Mouse (Mus musculus) CH12.LX (cell line): Measurements from ENCODE around the gene Bcor. TPM values are rescaled to one million over a fixed set of nuclear protein-coding genes. Genes with fewer than 3 reads are reported as not detected.
A peak's percentile ranks its signal among the peaks of the same experiment; 100 is the strongest.

Experiments
- DNase-seq: peaks from one replicate; pipeline ENCODE4 v3.0.0-alpha.2; 2013; ENCODE audit errors: extremely low read depth
- H3K27ac ChIP-seq: 2 replicates; pipeline ENCODE4 v1.5.1; 2012; ENCODE audit warnings: low read depth, mild to moderate bottlenecking, control low read depth, moderate library complexity; ENCODE audit not compliant: insufficient read depth
- H3K27me3 ChIP-seq: replicated peaks from 2 replicates; pipeline ENCODE3; 2012; ENCODE audit warnings: inconsistent platforms
- H3K36me3 ChIP-seq, 2 experiments: replicated peaks in 1 of 2; 2 replicates each; pipeline versions ENCODE3 to v1.6.1; 2012; ENCODE audit warnings: inconsistent platforms in 1 of 2, low read length in 1 of 2, mild to moderate bottlenecking in 1 of 2, mixed read lengths in 1 of 2, moderate library complexity in 1 of 2; ENCODE audit not compliant: control insufficient read depth in 1 of 2, insufficient read depth in 1 of 2
- H3K4me1 ChIP-seq, 2 experiments: 2 replicates each; pipeline ENCODE4 v1.6.1; 2012; ENCODE audit warnings: inconsistent platforms in 1 of 2, moderate library complexity in 1 of 2; ENCODE audit not compliant: insufficient read depth in 2 of 2, control insufficient read depth in 1 of 2
- H3K4me2 ChIP-seq: 2 replicates; pipeline ENCODE4 v1.6.1; 2012; ENCODE audit warnings: low read depth, mild to moderate bottlenecking, control low read depth; ENCODE audit not compliant: poor library complexity, insufficient read depth, severe bottlenecking
- H3K4me3 ChIP-seq, 3 experiments: fragments of 150-350 bp in 1 of 3; sonication (generic) in 1 of 3; replicated peaks in 1 of 3; 2 replicates each; pipeline versions ENCODE3 to v1.5.1; 2011 to 2012; ENCODE audit warnings: low read depth in 2 of 3, low read length in 2 of 3, mild to moderate bottlenecking in 2 of 3, moderate library complexity in 2 of 3, control low read depth in 1 of 3, improper control_type of control experiment in 1 of 3, inconsistent platforms in 1 of 3, mixed read lengths in 1 of 3; ENCODE audit not compliant: poor library complexity in 1 of 3
- H3K79me2 ChIP-seq: replicated peaks from 2 replicates; pipeline ENCODE4 v1.6.1; 2012; ENCODE audit warnings: mild to moderate bottlenecking, moderate library complexity; ENCODE audit not compliant: control insufficient read depth, poor library complexity, insufficient read depth, severe bottlenecking; ENCODE audit errors: extremely low read depth
- H3K9ac ChIP-seq: 2 replicates; pipeline ENCODE4 v1.6.1; 2012; ENCODE audit warnings: low read depth, mild to moderate bottlenecking, control low read depth, moderate library complexity; ENCODE audit not compliant: insufficient read depth
- H3K9me3 ChIP-seq: replicated peaks from 2 replicates; pipeline ENCODE3; 2012; ENCODE audit warnings: low read length, inconsistent platforms, mixed read lengths
- BHLHE40 ChIP-seq: IDR thresholded peaks from 2 replicates; pipeline ENCODE4 v1.6.1; 2011; ENCODE audit warnings: mild to moderate bottlenecking, low read depth, low read length, improper control_type of control experiment
- CHD1 ChIP-seq: IDR thresholded peaks from 2 replicates; pipeline ENCODE4 v1.6.1; 2012; ENCODE audit warnings: low read depth, low read length, improper control_type of control experiment, inconsistent platforms
- CHD2 ChIP-seq: IDR thresholded peaks from 2 replicates; pipeline ENCODE4 v1.6.1; 2011; ENCODE audit warnings: low read length, improper control_type of control experiment
- GABPA ChIP-seq: IDR thresholded peaks from 2 replicates; pipeline ENCODE4 v1.6.1; 2012; ENCODE audit warnings: low read depth, low read length, improper control_type of control experiment, inconsistent platforms; ENCODE audit not compliant: insufficient replicate concordance
- JUN ChIP-seq: IDR thresholded peaks from 2 replicates; pipeline ENCODE4 v1.6.1; 2011; ENCODE audit warnings: low read depth, mild to moderate bottlenecking, low read length, improper control_type of control experiment, moderate library complexity; ENCODE audit not compliant: insufficient read depth
- JUND ChIP-seq: conservative IDR thresholded peaks from 2 replicates; pipeline ENCODE4 v1.6.1; 2011; ENCODE audit warnings: low read depth, low read length, improper control_type of control experiment
- MAFK ChIP-seq: IDR thresholded peaks from 2 replicates; pipeline ENCODE4 v1.6.1; 2011; ENCODE audit warnings: low read length, improper control_type of control experiment; ENCODE audit not compliant: insufficient replicate concordance
- NELFE ChIP-seq: IDR thresholded peaks from 2 replicates; pipeline ENCODE4 v1.6.1; 2011; ENCODE audit warnings: low read depth, low read length, improper control_type of control experiment
- POLR2AphosphoS2 ChIP-seq: IDR thresholded peaks from 2 replicates; pipeline ENCODE4 v1.6.1; 2011; ENCODE audit warnings: low read depth, low read length, improper control_type of control experiment
- RCOR1 ChIP-seq: conservative IDR thresholded peaks from 2 replicates; pipeline ENCODE4 v1.6.1; 2012; ENCODE audit warnings: low read depth, mild to moderate bottlenecking, inconsistent platforms, low read length, improper control_type of control experiment
- TBP ChIP-seq: conservative IDR thresholded peaks from 2 replicates; pipeline ENCODE4 v1.6.1; 2011; ENCODE audit warnings: low read depth, low read length, improper control_type of control experiment
- USF1 ChIP-seq: IDR thresholded peaks from 2 replicates; pipeline ENCODE4 v1.6.1; 2014; ENCODE audit warnings: low read depth, mild to moderate bottlenecking, inconsistent platforms, low read length, improper control_type of control experiment
- ZC3H11A ChIP-seq: IDR thresholded peaks from 2 replicates; pipeline ENCODE4 v1.6.1; 2012; ENCODE audit warnings: low read depth, mild to moderate bottlenecking, inconsistent platforms, low read length, improper control_type of control experiment
- dilution Hi-C: fragments of 300-500 bp; cut with MboI; formaldehyde crosslinking; loops from 2 replicates; pipeline ENCODE4 v1.14.3; 2020; ENCODE audit warnings: low sequenced_read_pairs; ENCODE audit not compliant: extremely low pct_unique_long_range_greater_than_20kb, extremely low pct_ligation_motif_present
- in situ Hi-C: fragments of 300-500 bp; cut with MboI; formaldehyde crosslinking; loops from 3 replicates; pipeline ENCODE4 v1.14.3; 2019; ENCODE audit warnings: low sequenced_read_pairs, low pct_ligation_motif_present, low pct_unique_long_range_greater_than_20kb, mixed read lengths
- polyA plus RNA-seq: library from polyadenylated mRNA; unstranded; fragments of >175 nt; gene quantifications from 2 replicates; pipeline ENCODE4 v1.2.1, GENCODE M21; 2012; ENCODE audit warnings: low read depth; ENCODE audit not compliant: insufficient read length
- total RNA-seq, 2 experiments: library from RNA; depleted of rRNA; stranded (reverse); fragments of 300-350 nt in 1 of 2; fragments of >200 nt in 1 of 2; gene quantifications; 2 replicates each; pipeline ENCODE4 v1.2.3; 2012 to 2014

The Bcor gene
- total and polyA plus RNA-seq, 3 experiments: 14.3 to 41.1 (median 33.8) TPM

DNA sequence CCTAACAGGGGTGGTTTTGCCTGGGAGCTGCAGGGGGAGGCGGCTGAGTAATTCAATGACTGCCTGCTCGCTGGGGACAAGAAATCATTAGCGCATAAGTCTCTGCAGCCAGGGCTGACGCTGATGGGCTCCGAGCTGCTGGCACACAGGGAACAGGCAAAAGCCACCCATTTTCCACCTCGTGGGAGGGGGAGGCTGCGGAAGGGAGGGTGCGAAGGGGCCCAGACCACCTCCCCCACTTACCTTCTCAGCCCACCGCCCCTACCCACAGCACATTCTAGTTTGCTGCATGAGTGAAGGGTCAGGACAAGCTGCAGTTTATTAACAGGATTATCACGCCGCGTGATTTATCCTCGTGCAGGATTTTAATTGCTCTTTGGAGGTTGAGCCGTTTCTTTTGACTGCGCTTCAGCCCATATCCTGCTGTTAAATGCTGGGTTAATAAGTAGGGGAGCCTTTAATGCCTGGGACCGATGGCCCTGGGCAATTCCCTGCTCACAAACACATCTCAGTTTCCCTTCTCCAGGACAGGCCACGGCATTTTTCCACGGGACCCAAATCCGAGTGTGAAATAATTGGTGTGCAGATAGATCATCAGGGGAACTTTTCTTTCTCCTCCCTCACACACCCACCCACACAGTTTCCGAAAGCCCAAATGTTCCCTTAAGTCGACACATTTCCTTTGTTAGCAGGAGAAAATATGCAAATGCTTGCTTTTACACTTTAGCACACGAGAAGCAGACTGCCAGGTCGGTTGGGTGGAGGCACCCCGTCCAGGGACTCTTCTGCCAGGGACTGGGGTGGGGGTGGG lies 97.8 kb downstream of the Bcor start:
- H3K4me3 ChIP-seq: no peak overlapping the region
- no peaks in the 10 kb centered on the region for H3K9me3 ChIP-seq
- H3K27ac ChIP-seq: no peak overlapping the region; the same call in 1 of the 2 replicates
- no peaks in the 10 kb centered on the region for H3K27me3 ChIP-seq
- dilution Hi-C loops: no loop called here
- in situ Hi-C loops: no loop called here
- H3K79me2 ChIP-seq: peaks cover 92% of the 10 kb centered on the region
- H3K4me2 ChIP-seq: no peak overlapping the region
- no peak for TF ChIP-seq CHD1
- no peak for TF ChIP-seq MAFK
- TF ChIP-seq TBP: no peak
- TF ChIP-seq CHD2: no peak
- TF ChIP-seq GABPA: no peak
- H3K4me1 ChIP-seq: peaks cover 39 to 68% of the 10 kb centered on the region in 2 experiments
- H3K9ac ChIP-seq: no peak overlapping the region
- DNase-seq: no peak
- H3K36me3 ChIP-seq: peaks cover 31 to 48% of the 10 kb centered on the region in 2 experiments

DNA sequence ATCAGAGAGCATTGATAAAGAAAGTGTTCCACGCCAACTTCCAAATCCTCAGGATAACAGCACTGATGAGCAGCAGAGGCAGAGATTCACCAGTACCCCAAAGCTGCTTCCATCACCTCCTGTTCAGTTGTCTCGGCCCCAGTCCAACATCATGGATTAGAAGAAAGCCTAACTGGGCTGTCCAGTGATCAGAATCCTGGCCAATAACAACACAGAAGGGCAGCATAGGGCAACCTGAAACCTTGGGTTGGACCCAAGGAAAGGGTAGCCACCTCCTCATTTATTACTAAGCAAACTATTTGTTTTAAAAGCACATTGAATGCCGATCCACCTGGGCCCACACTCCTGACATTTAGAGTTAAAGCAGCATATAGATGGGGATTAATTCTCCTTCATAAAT lies 99.3 kb downstream of the Bcor start:
- H3K4me2 ChIP-seq: no peak overlapping the region
- dilution Hi-C loops (no loop called here), in situ Hi-C loops (no loop called here)
- H3K27ac ChIP-seq: no peak overlapping the region
- no peaks in the 10 kb centered on the region for H3K27me3 ChIP-seq
- DNase-seq: no peak
- no peak overlapping the region for H3K4me3 ChIP-seq
- peaks cover 84% of the 10 kb centered on the region for H3K79me2 ChIP-seq
- no peak overlapping the region for H3K9ac ChIP-seq
- no peak for TF ChIP-seq USF1
- no peaks in the 10 kb centered on the region for H3K9me3 ChIP-seq
- H3K36me3 ChIP-seq: peaks cover 46 to 63% of the 10 kb centered on the region in 2 experiments
- peaks cover 38 to 62% of the 10 kb centered on the region in 2 experiments for H3K4me1 ChIP-seq

DNA sequence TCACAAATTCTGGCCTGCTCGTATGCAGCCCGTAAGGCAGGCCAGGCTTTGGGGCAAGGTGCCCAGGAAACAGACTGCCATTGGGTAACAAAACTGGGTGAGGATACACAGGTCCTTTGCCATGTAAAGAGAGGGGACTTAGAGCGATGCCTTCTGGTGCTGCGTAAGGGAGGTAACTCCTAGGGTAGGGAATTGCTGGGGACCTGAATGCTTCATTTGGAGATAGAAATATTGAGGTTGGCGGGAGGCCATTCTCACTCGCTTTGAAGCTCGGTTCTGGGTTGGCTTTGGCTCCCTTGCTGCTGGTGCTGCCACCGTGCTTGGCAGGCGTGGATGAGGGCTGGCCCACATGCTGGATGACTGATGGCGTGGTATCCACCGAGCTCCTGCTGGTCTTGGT lies 102.9 kb downstream of the Bcor start:
- H3K4me3 ChIP-seq: no peak overlapping the region
- peaks cover 15 to 25% of the 10 kb centered on the region in 2 experiments for H3K4me1 ChIP-seq

More for the DNA sequence above, 102.9 kb downstream of the Bcor start:
- H3K36me3 ChIP-seq: peaks cover 62 to 85% of the 10 kb centered on the region in 2 experiments
- TF ChIP-seq ZC3H11A (no peak), JUND (no peak), NELFE (no peak), POLR2AphosphoS2 (0 out of 2 replicates have a peak, but pooled peaks have one; percentile 25), JUN (no peak), RCOR1 (no peak), BHLHE40 (no peak)
- TF ChIP-seq, all 38 proteins: peak for 1
- Histone ChIP-seq H3K79me2 (peaks cover 63% of the 10 kb centered on the region), H3K27ac (no peak overlapping the region), H3K9me3 (no peaks in the 10 kb centered on the region), H3K4me2 (no peak overlapping the region), H3K9ac (no peak overlapping the region), H3K27me3 (no peaks in the 10 kb centered on the region)
- in situ Hi-C loops: no loop called here
- dilution Hi-C loops: no loop called here
- no peak for DNase-seq
